Mouse (Mus musculus) myocyte (in vitro differentiated cells): ENCODE measurements around the gene Tubgcp3. TPM values are rescaled to one million over a fixed set of nuclear protein-coding genes. Genes with fewer than 3 reads are reported as not detected.

ENCODE experiments used
- H3K27me3 ChIP-seq: one replicate; pipeline ENCODE4 v1.6.1; 2011; ENCODE audit not compliant: control insufficient read depth, insufficient read depth, insufficient read length
- H3K36me3 ChIP-seq: one replicate; pipeline ENCODE4 v1.6.1; 2011; ENCODE audit not compliant: control insufficient read depth, insufficient read depth
- H3K4me2 ChIP-seq: one replicate; pipeline ENCODE4 v1.6.1; 2011; ENCODE audit warnings: low read depth, control low read depth
- H3K4me3 ChIP-seq: one replicate; pipeline ENCODE4 v1.5.1; 2011; ENCODE audit warnings: mild to moderate bottlenecking, control low read depth, moderate library complexity
- H3K79me2 ChIP-seq: one replicate; pipeline ENCODE4 v1.6.1; 2011; ENCODE audit not compliant: control insufficient read depth, insufficient read depth
- H3ac ChIP-seq: one replicate; pipeline ENCODE4 v1.6.1; 2011; ENCODE audit not compliant: control insufficient read depth, insufficient read length
- CEBPB ChIP-seq: IDR thresholded peaks from 2 replicates; pipeline ENCODE4 v1.6.1; 2011; ENCODE audit warnings: mild to moderate bottlenecking, moderate library complexity; ENCODE audit not compliant: poor library complexity, insufficient read depth, severe bottlenecking
- E2F4 ChIP-seq: IDR thresholded peaks from one replicate; pipeline ENCODE4 v1.6.1; 2011; ENCODE audit warnings: mild to moderate bottlenecking, control low read depth, moderate library complexity; ENCODE audit not compliant: insufficient read depth
- MAX ChIP-seq: IDR thresholded peaks from one replicate; pipeline ENCODE4 v1.6.1; 2011; ENCODE audit warnings: low read depth, mild to moderate bottlenecking, control low read depth
- MYOD1 ChIP-seq, 3 experiments: IDR thresholded peaks; one replicate each; pipeline ENCODE4 v1.6.1; 2011; ENCODE audit warnings: control low read depth in 2 of 3, low read depth in 2 of 3, mild to moderate bottlenecking in 2 of 3, moderate library complexity in 1 of 3; ENCODE audit not compliant: insufficient read length in 2 of 3, control insufficient read depth in 1 of 3
- MYOG ChIP-seq, 3 experiments: IDR thresholded peaks; one replicate each; pipeline ENCODE4 v1.6.1; 2011; ENCODE audit warnings: control low read depth in 2 of 3, low read depth in 2 of 3, mild to moderate bottlenecking in 2 of 3; ENCODE audit not compliant: insufficient read length in 2 of 3, control insufficient read depth in 1 of 3, insufficient read depth in 1 of 3
- POLR2A ChIP-seq: IDR thresholded peaks from one replicate; pipeline ENCODE4 v1.6.1; 2011; ENCODE audit warnings: low read depth, mild to moderate bottlenecking, control low read depth, moderate library complexity; ENCODE audit not compliant: insufficient read length
- POLR2AphosphoS2 ChIP-seq: IDR thresholded peaks from one replicate; pipeline ENCODE4 v1.6.1; 2011; ENCODE audit warnings: low read depth, control low read depth; ENCODE audit not compliant: insufficient read length
- REST ChIP-seq: IDR thresholded peaks from one replicate; pipeline ENCODE4 v1.6.1; 2011; ENCODE audit warnings: mild to moderate bottlenecking, control low read depth, moderate library complexity; ENCODE audit not compliant: insufficient read depth, insufficient read length
- SRF ChIP-seq: IDR thresholded peaks from one replicate; pipeline ENCODE4 v1.6.1; 2011; ENCODE audit warnings: low read depth; ENCODE audit not compliant: control insufficient read depth, insufficient read length
- TCF12 ChIP-seq: IDR thresholded peaks from one replicate; pipeline ENCODE4 v1.6.1; 2011; ENCODE audit warnings: mild to moderate bottlenecking, control low read depth; ENCODE audit not compliant: poor library complexity, insufficient read depth, severe bottlenecking
- TCF3 ChIP-seq: IDR thresholded peaks from one replicate; pipeline ENCODE4 v1.6.1; 2011; ENCODE audit warnings: low read depth, control low read depth; ENCODE audit not compliant: insufficient read length
- USF1 ChIP-seq: IDR thresholded peaks from one replicate; pipeline ENCODE4 v1.6.1; 2011; ENCODE audit warnings: low read depth, mild to moderate bottlenecking, control low read depth, moderate library complexity
- polyA plus RNA-seq: library from polyadenylated mRNA; unstranded; fragments of >200 nt; fragmentation: generic; extraction: Trizol; gene quantifications from one replicate; pipeline ENCODE4 v1.2.1, GENCODE M21; 2012; ENCODE audit warnings: missing spikeins

Tubgcp3 gene
- polyA plus RNA-seq, 1 experiment, result 14.0 TPM

DNA sequence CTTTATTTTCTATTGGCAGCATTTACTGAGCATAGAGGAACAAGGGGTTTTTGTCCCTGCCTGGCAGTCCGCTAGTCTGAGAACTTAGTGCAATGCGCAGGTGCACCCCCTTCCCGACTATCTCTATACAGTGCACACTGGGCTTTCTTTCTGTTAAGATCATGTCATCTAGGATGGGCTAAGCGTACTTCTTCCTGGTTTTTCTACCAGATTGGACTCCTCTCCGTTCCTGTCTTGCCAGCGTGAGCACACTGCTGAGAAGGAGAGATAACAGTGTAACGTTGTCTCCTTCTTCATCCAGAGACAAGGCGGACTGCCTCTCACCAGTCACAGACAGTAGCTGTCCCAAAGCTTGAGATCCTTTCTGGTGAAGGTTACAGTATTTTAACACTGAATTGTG is 27.7 kb downstream of the Tubgcp3 start:
- H3K79me2 ChIP-seq, result no peaks in the 10 kb centered on the region
- H3K36me3 ChIP-seq, result peaks cover 13% of the 10 kb centered on the region
- TF ChIP-seq MYOD1 (IDR thresholded peaks at IDR 0.05; ENCODE audit: control insufficient read depth in 1 of 3, insufficient read length in 2 of 3, low read depth in 2 of 3), result no peak
- TF ChIP-seq E2F4, result no peak
- no peak for TF ChIP-seq MAX
- TF ChIP-seq USF1, result no peak
- no peak for TF ChIP-seq POLR2A
- no peak for TF ChIP-seq TCF12
- no peak for TF ChIP-seq MYOG (IDR thresholded peaks at IDR 0.05; ENCODE audit: control insufficient read depth in 1 of 3, insufficient read depth in 1 of 3, insufficient read length in 2 of 3, low read depth in 2 of 3)
- TF ChIP-seq SRF, result no peak
- TF ChIP-seq POLR2AphosphoS2, result no peak
- no peak for TF ChIP-seq REST
- TF ChIP-seq TCF3, result no peak
- TF ChIP-seq CEBPB, result no peak
- no peak overlapping the region for H3K4me2 ChIP-seq
- H3K4me3 ChIP-seq, result no peak overlapping the region
- H3ac ChIP-seq, result no peak overlapping the region
- H3K27me3 ChIP-seq, result no peaks in the 10 kb centered on the region

DNA sequence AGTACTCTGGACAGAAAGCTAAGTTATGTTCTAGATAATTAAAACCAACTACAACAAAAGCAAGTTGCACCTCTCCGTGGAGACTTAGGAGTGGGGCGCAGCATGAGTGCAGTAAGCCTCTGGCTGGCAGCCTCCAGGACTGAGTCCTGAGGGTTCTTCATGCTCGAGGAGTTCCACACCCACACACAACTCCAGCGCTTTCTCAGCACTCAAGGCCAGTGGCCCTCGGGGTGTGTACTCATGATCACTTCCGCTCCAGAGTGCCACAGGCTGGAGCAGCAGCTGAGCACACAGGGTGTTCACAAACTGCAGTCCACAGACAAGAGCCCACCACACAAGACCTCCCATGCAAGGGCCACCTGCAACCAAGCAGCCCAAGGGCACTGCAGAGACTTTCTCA is 30.5 kb downstream of the Tubgcp3 start:
- H3ac ChIP-seq, result no peak overlapping the region
- no peak overlapping the region for H3K4me2 ChIP-seq
- H3K27me3 ChIP-seq, result no peaks in the 10 kb centered on the region
- H3K4me3 ChIP-seq, result no peak overlapping the region
- TF ChIP-seq USF1 (no peak), TCF3 (no peak)
- H3K79me2 ChIP-seq, result no peaks in the 10 kb centered on the region
- peaks cover 20% of the 10 kb centered on the region for H3K36me3 ChIP-seq

DNA sequence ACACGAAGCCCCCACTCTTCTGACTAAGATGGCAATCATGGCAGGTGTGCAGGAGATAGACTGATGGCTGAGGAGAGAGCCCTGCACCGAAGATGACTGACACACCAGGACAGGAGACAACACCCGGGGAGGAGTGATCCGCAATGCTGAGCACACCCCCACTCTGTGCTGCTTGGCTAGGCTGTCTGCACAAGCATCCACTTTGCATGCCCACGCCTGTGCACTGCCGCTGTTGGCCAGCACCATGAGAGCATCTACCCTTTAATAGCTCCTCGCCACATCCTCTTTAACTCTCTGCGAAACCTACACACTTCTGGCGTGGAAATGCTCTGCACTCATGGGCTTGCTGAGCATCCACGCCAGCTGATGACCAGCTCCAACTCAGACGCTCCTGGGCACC is 33.6 kb downstream of the Tubgcp3 start:
- no peak overlapping the region for H3K4me2 ChIP-seq
- no peaks in the 10 kb centered on the region for H3K79me2 ChIP-seq
- no peak overlapping the region for H3ac ChIP-seq
- H3K36me3 ChIP-seq, result peaks cover 39% of the 10 kb centered on the region
- no peaks in the 10 kb centered on the region for H3K27me3 ChIP-seq
- no peak overlapping the region for H3K4me3 ChIP-seq
- TF ChIP-seq SRF, result no peak
- TF ChIP-seq TCF3, result no peak
- TF ChIP-seq CEBPB, result no peak
- no peak for TF ChIP-seq MAX
- TF ChIP-seq MYOD1 (IDR thresholded peaks at IDR 0.05; ENCODE audit: control insufficient read depth in 1 of 3, insufficient read length in 2 of 3, low read depth in 2 of 3), result no peak
- no peak for TF ChIP-seq USF1
- no peak for TF ChIP-seq REST

DNA sequence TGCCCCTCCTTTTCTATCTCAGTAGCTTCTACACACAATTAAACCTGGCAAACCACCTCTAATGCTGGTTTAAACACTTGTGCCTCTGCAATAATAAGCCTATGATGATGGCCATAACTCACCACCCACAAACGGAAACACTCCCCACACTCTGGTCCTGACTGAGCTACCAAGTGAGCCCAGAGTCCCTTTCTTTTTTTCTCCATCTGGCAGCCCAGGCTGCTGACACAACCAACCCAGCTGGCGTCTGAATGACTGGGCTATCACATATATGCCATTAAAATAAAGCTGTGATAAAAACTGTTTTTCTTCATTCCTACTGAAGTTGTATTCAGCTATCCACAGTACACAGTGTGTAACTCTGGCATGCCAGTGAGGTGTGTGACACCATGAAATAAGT is 36.7 kb downstream of the Tubgcp3 start:
- Histone ChIP-seq H3K27me3 (no peaks in the 10 kb centered on the region), H3ac (no peak overlapping the region), H3K4me2 (no peak overlapping the region), H3K4me3 (no peak overlapping the region), H3K36me3 (peaks cover 33% of the 10 kb centered on the region), H3K79me2 (no peaks in the 10 kb centered on the region)
- no peak for TF ChIP-seq POLR2AphosphoS2
- no peak for TF ChIP-seq POLR2A
- no peak for TF ChIP-seq SRF

DNA sequence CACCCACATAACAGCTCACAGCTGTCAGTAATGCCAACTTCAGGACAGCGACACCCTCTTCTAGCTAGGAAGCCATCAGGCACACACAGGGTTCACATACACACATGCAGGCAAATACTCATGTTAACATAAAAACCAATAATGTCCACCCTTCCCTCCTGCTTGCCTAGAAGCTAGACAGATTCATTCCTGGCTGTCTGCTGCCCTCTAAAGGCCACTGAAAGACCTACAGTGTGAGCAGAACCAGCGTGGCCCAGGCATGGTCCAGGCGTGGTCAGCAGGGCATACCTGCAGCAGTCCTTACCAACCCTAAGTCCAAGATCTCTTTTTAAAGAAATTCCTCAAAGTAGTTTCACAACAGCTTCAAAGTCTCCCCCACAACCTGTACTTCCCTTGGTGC is 43.0 kb downstream of the Tubgcp3 start:
- Histone ChIP-seq H3K36me3 (peaks cover 12% of the 10 kb centered on the region), H3K79me2 (no peaks in the 10 kb centered on the region), H3ac (no peak overlapping the region), H3K27me3 (no peaks in the 10 kb centered on the region), H3K4me2 (no peak overlapping the region), H3K4me3 (no peak overlapping the region)
- TF ChIP-seq REST, result no peak
- TF ChIP-seq TCF12, result no peak
- TF ChIP-seq E2F4, result no peak
- TF ChIP-seq POLR2A, result no peak
- no peak for TF ChIP-seq CEBPB
- no peak for TF ChIP-seq MYOD1 (IDR thresholded peaks at IDR 0.05; ENCODE audit: control insufficient read depth in 1 of 3, insufficient read length in 2 of 3, low read depth in 2 of 3)
- no peak for TF ChIP-seq TCF3
- TF ChIP-seq USF1, result no peak
- no peak for TF ChIP-seq MAX
- TF ChIP-seq MYOG (IDR thresholded peaks at IDR 0.05; ENCODE audit: control insufficient read depth in 1 of 3, insufficient read depth in 1 of 3, insufficient read length in 2 of 3, low read depth in 2 of 3), result no peak
- TF ChIP-seq SRF, result no peak
- TF ChIP-seq POLR2AphosphoS2, result no peak
